Mouse (Mus musculus) liver, adult 2 months (tissue): ENCODE measurements around the gene Fjx1. TPM values are rescaled to one million over a fixed set of nuclear protein-coding genes. Genes with fewer than 3 reads are reported as not detected.

Source experiments
- DNase-seq: peaks from one replicate; pipeline ENCODE4 v3.0.0-alpha.2; 2011; ENCODE audit warnings: low read depth, low spot score; ENCODE audit errors: extremely low read depth
- H3K27ac ChIP-seq: fragments of 200-500 bp; replicated peaks from 2 replicates; pipeline ENCODE4 v1.5.1; 2012; ENCODE audit warnings: low read depth, mild to moderate bottlenecking, control low read depth, inconsistent platforms, low read length; ENCODE audit not compliant: insufficient read depth
- H3K27me3 ChIP-seq: fragments of 200-500 bp; 2 replicates; pipeline ENCODE4 v1.6.1; 2012; ENCODE audit warnings: mild to moderate bottlenecking, moderate library complexity, low read length, inconsistent platforms; ENCODE audit not compliant: control insufficient read depth, insufficient read depth
- H3K36me3 ChIP-seq: fragments of 200-500 bp; 2 replicates; pipeline ENCODE4 v1.6.1; 2012; ENCODE audit warnings: low read length, inconsistent platforms; ENCODE audit not compliant: control insufficient read depth, insufficient read depth
- H3K4me1 ChIP-seq: fragments of 200-500 bp; 2 replicates; pipeline ENCODE4 v1.6.1; 2011; ENCODE audit warnings: low read length; ENCODE audit not compliant: control insufficient read depth, insufficient read depth
- H3K4me3 ChIP-seq: fragments of 200-500 bp; 2 replicates; pipeline ENCODE4 v1.5.1; 2011; ENCODE audit warnings: low read depth, mild to moderate bottlenecking, control low read depth, low read length, moderate library complexity; ENCODE audit not compliant: insufficient read depth
- H3K79me2 ChIP-seq: fragments of 200-500 bp; 2 replicates; pipeline ENCODE4 v1.6.1; 2012; ENCODE audit warnings: inconsistent platforms, mild to moderate bottlenecking, low read length, moderate library complexity; ENCODE audit not compliant: control insufficient read depth, insufficient read depth
- H3K9ac ChIP-seq: fragments of 200-500 bp; 2 replicates; pipeline ENCODE4 v1.6.1; 2012; ENCODE audit warnings: low read depth, mild to moderate bottlenecking, control low read depth, inconsistent platforms, low read length
- CTCF ChIP-seq: fragments of 200-500 bp; IDR thresholded peaks from 2 replicates; pipeline ENCODE4 v1.5.1; 2011; ENCODE audit warnings: low read depth, low read length, control low read depth
- POLR2A ChIP-seq: fragments of 200-500 bp; IDR thresholded peaks from 2 replicates; pipeline ENCODE4 v1.6.1; 2011; ENCODE audit warnings: low read length, control low read depth; ENCODE audit not compliant: insufficient read depth; ENCODE audit errors: extremely low read depth
- WGBS: fragments of 180-500 bp; shearing (Covaris S2); methylation state at CpG from one replicate; pipeline ENCODE4 v1.1.7; 2018; 5-methylcytosine and 5-hydroxymethylcytosine counted together
- polyA plus RNA-seq: library from polyadenylated mRNA; depleted of rRNA; stranded (reverse); fragments of >200 nt; gene quantifications from 2 replicates; pipeline ENCODE4 v1.2.3, GENCODE M21; 2012
- total RNA-seq: library from RNA; depleted of rRNA; stranded (reverse); fragments of >200 nt; gene quantifications from 2 replicates; pipeline ENCODE4 v1.2.3, GENCODE M21; 2014

The Fjx1 gene
- total and polyA plus RNA-seq, 2 experiments = 0.04 TPM; not detected in 1

DNA sequence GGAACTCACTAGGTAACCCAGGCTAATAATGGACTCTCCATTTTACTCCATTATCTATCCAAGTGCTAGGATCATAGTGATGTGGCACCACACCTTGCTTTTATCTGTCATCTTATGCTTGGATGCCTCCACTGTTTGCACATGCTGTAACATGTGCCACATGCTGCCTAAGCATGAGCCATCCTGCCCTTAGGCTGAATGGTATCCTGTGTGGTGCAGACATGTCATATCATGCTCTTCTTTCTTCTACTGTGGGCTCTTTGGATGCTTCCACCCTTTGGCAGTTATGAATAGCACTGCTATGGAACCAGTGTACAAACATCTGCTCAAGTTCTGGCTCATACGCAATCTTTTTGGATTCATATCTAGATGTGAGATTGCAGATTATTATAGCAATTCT is 18.4 kb downstream of the Fjx1 start:
- Histone ChIP-seq H3K79me2 (no peaks in the 10 kb centered on the region), H3K36me3 (no peaks in the 10 kb centered on the region), H3K4me3 (no peak overlapping the region), H3K4me1 (no peaks in the 10 kb centered on the region), H3K27me3 (no peaks in the 10 kb centered on the region), H3K9ac (no peak overlapping the region), H3K27ac (no peak overlapping the region)
- WGBS = 95% methylated on average over 1 of the region's 1 CpGs
- TF ChIP-seq CTCF (no peak), POLR2A (no peak)
- DNase-seq = no peak

DNA sequence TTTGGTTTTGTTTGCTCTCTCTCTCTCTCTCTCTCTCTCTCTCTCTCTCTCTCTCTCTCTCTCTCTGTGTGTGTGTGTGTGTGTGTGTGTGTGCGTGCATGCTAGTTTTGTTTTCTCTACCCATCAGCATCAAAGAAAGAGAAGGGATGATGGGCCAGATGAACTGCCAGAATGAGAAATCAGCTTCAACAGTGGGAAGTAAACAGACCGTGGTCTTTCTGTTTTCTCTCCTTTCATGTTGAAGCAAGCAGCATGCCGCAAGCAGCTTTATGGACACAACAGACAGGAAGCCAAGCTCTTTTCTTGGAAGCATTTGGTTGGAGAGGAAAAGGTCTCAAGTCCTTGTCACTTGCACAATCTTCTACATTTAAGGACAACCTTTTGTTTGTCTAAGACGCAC is 21.2 kb downstream of the Fjx1 start:
- no peaks in the 10 kb centered on the region for H3K79me2 ChIP-seq
- no peak overlapping the region for H3K4me3 ChIP-seq
- DNase-seq = no peak
- H3K27me3 ChIP-seq = no peaks in the 10 kb centered on the region
- no peaks in the 10 kb centered on the region for H3K36me3 ChIP-seq
- H3K27ac ChIP-seq = no peak overlapping the region
- no peaks in the 10 kb centered on the region for H3K4me1 ChIP-seq
- H3K9ac ChIP-seq = no peak overlapping the region
- 56% methylated on average over 4 of the region's 4 CpGs for WGBS
- no peak for TF ChIP-seq CTCF

DNA sequence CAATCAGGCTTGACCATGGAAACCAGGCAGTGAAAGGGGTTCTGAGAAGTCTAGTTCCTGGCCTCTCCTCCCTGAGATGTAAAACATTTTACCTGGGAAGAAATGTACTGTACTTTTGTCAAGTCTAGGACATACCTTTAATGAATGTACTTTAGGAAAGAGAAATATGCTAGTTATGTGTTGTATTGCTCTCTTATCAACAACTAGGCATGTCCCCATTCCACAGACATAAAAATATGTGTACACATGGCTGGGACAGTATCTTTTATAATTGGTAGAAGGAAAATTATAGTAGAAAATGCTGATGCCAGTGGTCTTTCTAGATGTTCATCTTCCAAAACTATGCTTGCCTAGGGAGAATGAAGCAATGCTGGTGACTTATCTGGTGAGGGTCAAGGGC is 24.3 kb downstream of the Fjx1 start:
- no peak for DNase-seq
- no peak for TF ChIP-seq POLR2A
- TF ChIP-seq CTCF = no peak
- Histone ChIP-seq H3K9ac (no peak overlapping the region), H3K79me2 (no peaks in the 10 kb centered on the region), H3K27me3 (no peaks in the 10 kb centered on the region), H3K27ac (no peak overlapping the region), H3K4me3 (no peak overlapping the region), H3K4me1 (no peaks in the 10 kb centered on the region), H3K36me3 (no peaks in the 10 kb centered on the region)

DNA sequence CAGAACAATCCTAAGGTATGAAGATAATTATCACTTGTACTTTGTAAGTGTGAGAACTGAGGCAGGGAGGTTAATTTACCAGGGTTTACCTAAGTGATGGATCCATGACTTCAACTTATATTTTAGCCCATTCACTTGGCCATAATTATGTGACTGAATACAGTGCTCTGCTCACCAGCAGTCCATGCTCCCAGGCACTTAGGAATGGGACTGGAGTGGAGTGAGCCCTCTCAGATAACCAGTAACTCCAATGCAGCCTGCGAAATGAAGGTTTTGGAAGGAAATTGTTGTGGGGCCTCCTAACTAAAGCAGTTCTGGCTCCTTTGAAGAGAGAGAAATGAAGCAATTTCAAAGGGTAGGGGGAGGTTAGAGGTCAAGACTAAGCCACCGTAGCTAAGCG is 25.9 kb downstream of the Fjx1 start:
- H3K4me3 ChIP-seq = no peak overlapping the region
- no peak overlapping the region for H3K9ac ChIP-seq
- no peaks in the 10 kb centered on the region for H3K27me3 ChIP-seq
- DNase-seq = no peak
- H3K36me3 ChIP-seq = no peaks in the 10 kb centered on the region
- 82% methylated on average over 3 of the region's 3 CpGs for WGBS
- no peak overlapping the region for H3K27ac ChIP-seq
- TF ChIP-seq POLR2A = no peak
- no peak for TF ChIP-seq CTCF
- H3K4me1 ChIP-seq = no peaks in the 10 kb centered on the region
- no peaks in the 10 kb centered on the region for H3K79me2 ChIP-seq

DNA sequence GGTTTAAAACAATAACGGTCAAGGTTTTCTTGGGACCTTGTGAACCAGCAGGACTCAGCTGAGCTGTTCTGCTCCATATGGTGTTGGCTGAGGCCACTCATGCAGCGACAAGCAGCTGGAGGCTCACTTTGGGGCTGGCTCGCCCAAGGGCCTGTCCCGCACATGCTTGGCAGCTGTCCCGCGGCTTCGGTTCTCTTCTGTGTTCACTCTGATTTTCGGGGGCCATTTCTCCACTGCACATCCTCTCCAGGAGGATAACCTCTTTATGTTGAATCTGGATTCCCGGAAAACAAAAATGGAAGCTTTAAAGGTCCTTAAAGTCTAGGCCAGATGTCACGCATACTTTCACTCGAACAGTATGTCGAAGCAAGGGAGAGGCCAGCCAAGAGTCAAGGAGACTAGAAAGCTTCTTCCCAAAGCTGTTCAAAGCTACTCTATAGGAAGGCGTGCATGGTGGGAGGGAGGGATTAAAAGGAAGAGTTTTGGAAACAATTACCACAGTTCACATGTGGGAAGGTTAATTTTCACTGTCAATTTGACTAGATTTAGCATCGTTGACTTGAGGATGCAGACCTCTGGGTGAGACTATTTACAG is 36.1 kb downstream of the Fjx1 start:
- Histone ChIP-seq H3K9ac (no peak overlapping the region), H3K4me1 (no peaks in the 10 kb centered on the region), H3K36me3 (no peaks in the 10 kb centered on the region), H3K79me2 (no peaks in the 10 kb centered on the region), H3K4me3 (no peak overlapping the region), H3K27ac (no peak overlapping the region), H3K27me3 (no peaks in the 10 kb centered on the region)
- WGBS = 88% methylated on average over 14 of the region's 14 CpGs
- no peak for DNase-seq
- TF ChIP-seq CTCF (no peak), POLR2A (no peak)

DNA sequence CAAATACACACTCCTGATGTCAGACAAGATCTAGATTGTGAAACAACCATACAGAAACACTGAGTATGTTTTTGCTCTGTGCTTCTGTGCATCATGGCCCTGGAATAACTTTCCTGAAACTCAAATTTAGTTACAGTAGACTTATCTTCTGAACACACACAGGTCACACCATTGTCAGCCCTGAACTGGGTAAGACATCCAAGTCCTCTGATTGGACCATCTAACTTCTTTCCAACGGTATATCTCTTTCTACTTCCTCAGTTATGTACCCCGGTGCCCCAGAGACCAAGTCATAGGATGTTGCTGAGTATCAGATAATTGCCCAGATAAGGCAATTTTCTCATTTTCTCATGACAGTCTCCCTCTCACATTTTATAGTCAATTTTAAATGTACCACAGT is 39.6 kb downstream of the Fjx1 start:
- Histone ChIP-seq H3K27me3 (no peaks in the 10 kb centered on the region), H3K4me3 (no peak overlapping the region), H3K79me2 (no peaks in the 10 kb centered on the region), H3K9ac (no peak overlapping the region), H3K36me3 (no peaks in the 10 kb centered on the region), H3K4me1 (no peaks in the 10 kb centered on the region; the same call in 1 of the 2 replicates), H3K27ac (no peak overlapping the region)
- TF ChIP-seq POLR2A = no peak
- TF ChIP-seq CTCF = no peak
- 75% methylated on average over 2 of the region's 2 CpGs for WGBS
- no peak for DNase-seq
